Mouse (Mus musculus) hematopoietic multipotent progenitor cell, adult 10-12 weeks (in vitro differentiated cells): ENCODE measurements around the gene Fgfr2. TPM values are rescaled to one million over a fixed set of nuclear protein-coding genes. Genes with fewer than 3 reads are reported as not detected.

ENCODE experiments used
- polyA plus RNA-seq: library from polyadenylated mRNA; stranded (reverse); fragments of >175 nt; gene quantifications from 2 replicates; pipeline ENCODE4 v1.2.3, GENCODE M21; 2012; ENCODE audit warnings: low replicate concordance

Gene Fgfr2
- not detected in 2 replicates for polyA plus RNA-seq

DNA sequence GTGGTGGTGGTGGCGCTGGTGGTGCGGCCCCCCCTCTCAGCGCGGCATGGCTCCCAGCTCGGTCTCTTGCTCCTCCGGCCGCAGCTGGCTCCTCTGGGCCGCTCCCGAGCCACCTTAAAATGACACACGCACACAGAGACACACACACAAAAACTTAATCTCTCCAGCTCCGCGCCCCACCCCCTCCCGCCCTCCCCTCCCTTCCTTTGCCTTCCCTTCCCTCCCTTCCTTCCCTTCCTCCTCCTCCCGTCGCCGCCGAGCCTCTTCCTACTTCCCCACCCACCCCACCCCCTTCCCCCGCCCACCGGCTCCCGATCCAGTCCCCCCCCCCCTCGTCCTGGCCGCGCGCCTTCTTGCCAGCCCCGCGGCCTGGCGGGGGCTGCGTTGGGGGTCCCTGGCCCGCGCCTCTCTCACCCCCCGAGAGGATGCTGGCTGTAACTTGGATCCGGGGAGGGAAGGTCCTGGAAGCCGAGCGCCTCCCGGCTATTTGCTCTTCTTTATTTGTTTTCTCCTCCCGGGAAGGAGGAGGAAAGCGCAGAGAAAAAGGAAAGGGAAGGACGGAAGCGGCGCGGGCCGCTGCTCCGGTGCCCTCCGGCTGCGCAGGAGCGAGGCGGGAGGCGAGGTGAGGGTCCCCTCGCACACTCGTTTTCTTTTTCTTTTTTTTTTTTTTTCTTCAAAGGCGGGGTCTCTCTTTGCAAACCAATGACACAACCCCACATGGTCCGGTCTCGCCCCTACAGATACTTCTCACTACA lies at the start of gene Fgfr2:
Gene Fgfr2 (minus strand): TSS at position 107 of the 755 bp plus-strand sequence.

DNA sequence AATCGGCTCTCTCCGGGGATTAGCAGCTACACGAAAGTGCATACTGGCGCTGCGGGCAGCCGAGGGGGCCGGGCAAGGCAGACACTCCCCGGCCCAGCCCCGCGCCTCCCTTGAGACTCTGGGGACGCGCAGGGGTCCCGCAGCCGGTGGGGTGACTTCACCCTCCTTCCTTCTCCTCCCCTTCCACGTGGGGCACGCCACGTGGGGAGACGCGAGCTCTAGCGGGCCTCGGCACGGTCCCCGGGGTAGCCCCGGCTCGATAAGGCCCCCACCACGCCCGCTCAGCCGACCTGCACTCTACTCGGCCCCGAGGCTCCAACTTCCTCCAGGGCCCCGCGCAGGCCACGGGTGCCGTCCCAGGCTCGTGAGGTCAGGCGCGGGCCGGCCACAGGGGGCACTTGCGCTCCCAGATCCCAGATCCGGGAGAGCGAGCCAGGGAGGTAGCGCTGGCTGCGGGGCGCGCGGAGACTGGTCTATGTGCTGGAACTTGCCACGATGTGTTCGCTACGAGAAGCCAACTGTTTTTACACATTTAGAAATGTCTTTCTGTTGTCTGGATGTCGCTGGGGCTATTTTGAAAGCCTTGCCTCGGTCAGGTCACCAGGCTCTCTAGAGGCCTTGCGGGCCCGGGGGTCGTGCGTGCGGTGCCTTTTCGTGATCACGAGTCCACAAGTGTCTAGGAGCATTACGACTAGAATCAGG lies 1.0 kb upstream of the Fgfr2 start, which contains the start of gene Ctbp2:
Gene Ctbp2 (minus strand): TSS at position 356 of the 702 bp plus-strand sequence.

DNA sequence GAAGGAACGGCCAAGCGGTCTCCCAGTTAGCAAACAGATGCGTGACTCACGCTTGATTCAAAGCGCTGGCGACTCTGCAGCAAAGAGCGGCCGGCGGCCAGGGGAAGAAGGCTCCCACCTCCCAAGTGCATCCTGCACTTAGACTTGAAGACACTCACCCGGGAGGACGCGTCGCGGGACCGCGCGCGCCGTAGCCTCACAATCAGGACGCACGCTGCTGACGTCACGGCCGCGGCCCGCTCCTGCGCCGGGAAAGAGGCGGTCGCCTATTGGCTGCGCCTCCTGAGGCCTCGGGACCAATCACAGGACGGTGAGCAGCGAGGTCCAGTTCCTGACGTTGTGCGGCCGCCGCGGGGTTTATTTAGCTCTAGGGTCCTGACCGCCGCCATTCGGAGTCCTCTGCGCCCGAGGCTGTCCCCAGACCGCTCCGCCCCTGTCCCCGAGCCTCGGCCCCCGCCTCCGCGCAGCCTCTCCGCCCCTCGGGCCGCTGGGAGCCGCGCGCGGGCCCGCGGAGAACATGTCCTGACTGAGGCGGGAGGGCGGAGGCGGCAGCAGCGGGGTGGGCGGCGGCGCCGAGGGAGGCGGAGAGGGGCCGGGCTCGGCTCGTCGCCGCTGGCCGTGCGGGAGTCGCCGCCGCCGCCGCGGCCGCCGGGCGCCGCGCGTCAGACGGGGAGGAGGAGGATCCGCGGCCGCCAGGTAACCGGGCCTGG lies 192.1 kb downstream of the Fgfr2 start, which contains the start of gene Zranb1:
Gene Zranb1 (plus strand): TSS at position 293 of the 710 bp plus-strand sequence.

DNA sequence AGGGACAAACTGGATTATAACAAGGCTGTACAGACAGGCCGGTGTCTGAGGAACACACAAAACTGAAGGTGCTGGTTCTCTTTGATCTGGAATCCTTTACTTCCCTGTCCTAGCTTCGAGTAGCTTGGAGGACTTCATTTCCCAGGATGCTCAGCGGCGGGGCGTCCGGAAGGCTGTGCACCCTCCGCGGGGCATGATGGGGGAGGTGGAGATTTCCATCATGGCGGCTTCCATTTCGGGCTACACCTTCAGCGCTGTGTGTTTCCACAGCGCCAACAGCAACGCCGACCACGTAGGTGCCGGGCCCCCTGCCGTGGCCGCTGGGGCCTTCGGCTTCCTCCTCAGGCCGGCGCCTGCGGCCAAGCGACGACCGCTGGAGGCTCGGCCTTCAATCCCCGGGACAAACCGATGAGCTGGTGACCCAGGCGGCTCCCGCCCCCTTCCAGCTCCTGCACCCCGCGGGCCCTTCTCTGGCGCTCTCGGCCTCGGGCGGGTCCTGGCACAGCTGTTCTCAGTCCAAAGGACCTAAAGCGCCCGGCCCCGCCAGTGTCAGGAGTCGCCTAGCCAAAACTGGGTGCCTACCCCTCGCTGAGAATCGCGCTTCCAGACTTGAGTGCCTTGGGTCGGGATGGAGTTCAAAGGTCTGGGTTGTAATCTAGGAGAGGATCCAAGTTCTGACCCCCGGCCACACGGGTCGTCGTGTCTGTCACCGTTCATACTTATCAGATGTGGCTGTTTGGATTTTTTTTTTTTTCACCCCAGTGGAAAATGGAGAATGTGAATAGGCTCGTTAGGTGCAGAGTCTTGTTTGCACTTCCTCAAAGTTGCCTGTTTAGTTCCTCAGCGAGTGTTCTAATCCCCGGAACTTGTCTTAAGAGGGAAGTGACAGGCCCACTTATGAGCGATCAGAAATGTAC lies 263.9 kb downstream of the Fgfr2 start, which contains the start of gene Abraxas2:
Gene Abraxas2 (plus strand): TSS at position 184 of the 917 bp plus-strand sequence.

DNA sequence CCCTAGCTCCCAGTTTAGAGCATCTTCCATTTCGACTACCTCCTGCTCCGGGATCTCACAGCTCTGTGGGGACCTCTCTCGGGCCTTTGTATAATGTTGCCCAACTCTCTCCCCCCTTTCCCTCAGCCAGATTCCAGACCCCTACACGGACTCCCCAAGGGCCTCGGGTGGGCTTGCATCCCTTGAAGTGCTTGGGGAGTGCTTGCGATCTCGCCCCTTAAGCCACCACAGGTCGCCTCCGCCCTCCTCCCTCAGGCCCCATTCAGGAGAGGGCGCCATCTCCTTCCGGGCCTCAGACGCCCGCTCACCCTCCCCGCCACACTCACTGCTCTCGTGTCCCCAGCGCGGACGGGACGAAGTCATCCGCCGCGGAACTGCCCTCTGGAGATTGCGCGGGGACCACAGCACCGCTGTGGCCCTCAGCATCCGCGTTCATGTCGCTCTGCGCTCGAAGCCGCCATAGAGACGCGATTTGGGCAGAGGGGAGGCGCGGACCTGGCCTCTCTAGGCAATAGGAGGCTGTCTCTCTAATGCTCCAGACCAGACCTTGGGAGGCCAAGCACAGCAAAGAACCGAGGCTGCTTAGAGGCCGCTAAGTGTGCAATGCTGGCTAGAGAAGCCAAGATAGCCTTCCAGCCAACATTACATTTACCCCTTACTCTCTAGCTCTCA lies 270.8 kb downstream of the Fgfr2 start, which contains the start of gene Eef1akmt2:
Gene Eef1akmt2 (minus strand): TSS at position 501 of the 672 bp plus-strand sequence.

DNA sequence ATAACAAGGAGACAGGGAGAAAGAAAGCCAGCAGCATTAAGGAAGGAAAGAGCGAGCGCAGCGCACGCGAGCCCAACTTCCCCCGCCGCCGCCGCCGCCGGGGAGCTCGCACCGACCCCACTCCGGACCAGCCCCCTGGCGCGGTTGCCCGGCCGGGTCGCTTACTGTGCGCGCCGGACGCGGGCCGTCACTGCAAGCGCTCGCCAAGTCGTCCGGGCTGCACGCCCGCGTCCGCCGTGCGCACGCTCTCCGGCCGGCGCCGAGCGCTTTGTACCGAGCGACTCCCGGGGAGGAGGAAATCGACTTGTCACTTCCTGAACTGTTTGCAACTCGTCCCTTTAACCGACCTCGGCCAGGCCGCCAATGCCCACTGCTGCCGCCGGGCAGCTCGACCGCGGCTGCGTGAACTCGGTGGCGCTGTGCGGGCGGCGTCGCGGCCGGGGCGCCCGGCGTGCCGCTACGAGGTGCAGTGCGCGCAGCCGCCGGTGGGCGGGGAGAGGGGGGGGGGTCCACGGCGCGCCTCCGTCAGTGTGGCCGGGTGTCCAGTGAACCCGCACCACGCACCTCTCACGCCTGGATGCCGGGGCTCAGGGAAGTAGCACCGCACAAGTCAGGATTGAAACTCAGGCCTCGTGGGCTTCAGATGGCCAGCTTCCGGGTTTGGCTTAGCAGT lies 309.6 kb downstream of the Fgfr2 start, which contains the start of gene Fam53b:
Gene Fam53b (minus strand): TSS at position 471 of the 673 bp plus-strand sequence.

DNA sequence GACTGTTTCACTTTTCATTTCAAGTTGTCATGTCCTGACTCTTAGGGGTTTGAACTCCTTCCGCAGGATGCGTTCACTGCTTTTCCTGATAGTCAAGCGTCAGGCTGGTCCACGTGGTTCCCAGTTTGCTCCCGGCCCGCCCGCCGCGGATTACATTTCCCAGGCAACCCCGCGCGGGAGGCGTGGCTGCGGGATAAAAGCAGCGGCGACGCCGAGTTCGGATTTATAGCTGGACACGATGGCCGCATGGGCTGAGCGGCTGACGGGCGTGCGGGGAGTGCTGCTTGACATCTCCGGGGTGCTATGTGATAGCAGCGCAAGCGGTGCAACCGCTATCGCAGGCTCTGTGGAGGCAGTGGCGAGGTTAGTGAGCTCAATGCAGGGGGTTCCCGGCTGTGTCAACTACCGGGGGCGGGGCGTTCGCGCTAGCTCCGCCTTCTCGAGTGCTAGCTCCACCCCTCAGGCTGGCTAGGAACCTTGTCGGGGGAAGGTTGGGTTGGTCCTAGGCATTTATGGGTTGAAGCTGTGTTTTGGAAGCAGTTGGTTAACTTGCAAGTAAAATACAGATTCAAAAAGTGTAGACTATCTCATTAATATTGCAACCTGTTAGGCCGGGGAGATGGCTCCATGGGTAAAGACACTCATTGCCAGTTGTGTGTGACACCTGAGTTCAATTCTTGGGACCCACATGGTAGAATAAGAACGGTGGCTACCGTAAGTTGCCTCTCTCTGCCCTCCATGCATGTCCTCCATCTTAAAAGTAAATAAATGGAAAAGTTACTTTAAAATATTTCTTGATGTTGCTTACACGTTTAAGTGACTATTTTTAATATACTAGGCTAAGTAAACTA lies 512.5 kb downstream of the Fgfr2 start, which contains the start of gene Lhpp:
Gene Lhpp (plus strand): TSS at position 171 of the 851 bp plus-strand sequence.

DNA sequence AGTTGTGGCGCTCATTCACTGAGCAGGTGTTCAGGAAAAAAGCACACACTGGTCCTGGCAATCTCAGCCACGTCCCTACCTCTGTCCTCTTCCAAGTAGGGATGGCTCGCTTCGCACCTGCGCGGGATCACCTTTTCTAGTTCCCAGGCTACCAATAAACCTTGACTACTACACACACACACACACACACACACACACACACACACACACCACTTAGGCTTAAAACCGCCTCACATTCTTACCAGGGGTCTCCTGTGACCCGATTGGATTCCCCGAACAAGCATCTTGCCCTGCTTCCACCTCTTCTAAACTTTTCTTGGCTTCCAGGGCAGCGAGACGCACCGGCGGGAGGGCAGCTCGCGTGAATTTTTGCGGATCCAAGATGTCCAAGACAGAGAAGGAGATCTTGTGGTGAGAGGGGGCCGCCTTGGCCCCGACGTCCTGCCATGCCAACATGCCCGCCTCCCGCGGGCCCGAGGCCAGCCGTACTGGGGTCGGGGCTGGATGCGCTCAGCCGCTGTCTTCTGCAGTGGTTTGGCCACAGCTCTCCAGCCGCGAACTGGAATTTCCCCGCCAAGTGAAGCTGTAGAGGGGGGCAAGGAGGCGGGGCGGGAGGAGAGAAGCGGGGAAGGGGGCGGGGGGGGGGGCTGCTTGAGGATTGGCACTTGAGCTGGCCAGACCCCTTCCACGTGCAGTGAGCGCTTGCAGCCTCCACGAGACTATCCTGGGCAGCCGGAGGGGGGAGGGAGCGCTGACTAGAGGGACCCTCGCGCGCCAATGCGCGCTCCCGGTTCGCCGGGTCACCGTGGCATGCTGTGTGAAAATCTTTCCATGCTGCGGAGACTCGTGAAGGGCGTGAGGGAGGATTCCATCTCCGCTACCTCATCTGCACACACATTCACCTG lies 523.8 kb downstream of the Fgfr2 start, which contains the start of gene Nkx1-2:
Gene Nkx1-2 (minus strand): TSS at position 567 of the 905 bp plus-strand sequence.

DNA sequence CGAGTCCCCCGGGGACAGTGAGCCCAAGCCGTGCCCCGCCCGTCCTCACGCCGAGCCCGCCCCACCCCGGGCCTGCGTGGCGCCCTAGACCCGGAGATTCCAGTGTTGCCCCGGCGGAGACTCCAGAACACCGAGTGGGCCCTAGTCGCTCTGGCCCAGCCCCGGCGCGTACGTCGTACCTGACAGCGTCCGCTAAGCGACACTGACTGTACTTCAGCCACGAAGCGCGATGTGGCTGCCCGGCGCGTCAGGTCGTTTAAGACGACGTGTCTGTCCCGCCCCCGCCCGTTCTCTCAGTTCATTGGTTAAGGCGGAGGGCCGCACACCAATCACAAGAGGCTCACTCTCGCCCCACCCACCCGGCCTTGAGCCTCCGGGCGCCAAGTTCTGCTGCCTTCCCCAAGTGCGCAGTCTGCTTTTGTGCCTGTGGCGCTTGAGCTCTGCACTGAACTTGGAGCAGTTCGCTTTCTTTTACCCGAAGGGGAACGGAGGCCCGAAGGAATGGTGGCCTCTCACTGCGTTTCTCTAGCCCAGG lies 547.0 kb downstream of the Fgfr2 start, which contains the start of gene Oat:
Gene Oat (minus strand): TSS at position 283 of the 535 bp plus-strand sequence.

DNA sequence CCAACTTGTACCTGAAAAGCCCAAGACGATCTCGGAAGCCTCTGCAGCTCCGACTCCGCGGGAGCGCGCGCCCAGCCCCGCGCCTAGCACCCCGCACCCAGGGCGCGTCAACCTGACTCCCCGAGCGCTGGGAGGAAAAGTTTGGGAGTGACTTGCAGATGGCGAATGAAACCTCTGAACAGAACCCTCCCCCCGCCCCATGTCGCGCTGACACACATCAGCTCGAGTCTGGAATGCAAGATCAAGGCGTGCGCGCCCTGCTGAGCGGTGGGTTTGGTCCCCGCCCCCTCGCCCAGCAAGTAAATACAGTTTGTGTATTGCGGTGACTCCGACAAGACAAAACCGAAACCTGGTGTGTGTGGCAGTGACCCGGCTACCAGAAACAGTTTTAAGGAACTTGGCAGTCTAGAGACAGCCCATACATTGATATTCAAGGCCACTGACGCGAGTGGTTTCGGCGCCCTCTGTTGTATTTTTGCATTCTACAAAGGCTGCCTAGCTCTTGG lies 806.1 kb downstream of the Fgfr2 start, which contains the start of gene Chst15:
Gene Chst15 (minus strand): TSS at position 193 of the 506 bp plus-strand sequence.

DNA sequence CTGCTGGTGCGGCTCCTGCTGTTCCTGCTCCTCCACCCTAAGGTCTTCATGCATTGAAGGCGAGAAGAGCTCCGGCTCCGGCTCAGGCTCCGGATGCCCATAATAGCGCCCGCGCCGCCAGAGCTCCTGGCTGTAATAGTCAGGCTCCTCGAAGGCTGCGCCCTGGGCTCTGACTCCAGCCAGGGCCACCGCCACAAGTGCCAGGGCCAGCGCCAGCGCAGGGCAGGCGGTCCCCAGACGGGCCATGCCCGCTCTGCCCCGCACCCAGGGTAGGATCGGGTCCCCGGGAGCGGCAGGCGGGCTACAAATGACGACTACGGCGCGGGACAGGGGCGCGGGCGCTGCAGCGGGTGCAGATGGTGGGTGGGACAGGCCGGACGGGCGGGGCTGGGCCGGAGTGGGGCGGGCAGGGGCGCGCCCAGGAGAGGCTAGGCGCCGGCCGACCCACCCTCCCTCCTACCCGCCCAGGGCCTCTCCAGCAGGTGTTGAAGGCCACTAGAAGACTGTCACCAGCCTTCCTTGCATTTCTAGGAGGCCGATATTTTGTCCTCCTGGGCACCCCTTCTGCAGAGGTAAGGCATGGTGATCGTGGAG lies 968.7 kb downstream of the Fgfr2 start, which contains the start of gene Cpxm2:
Gene Cpxm2 (minus strand): TSS at position 372 of the 594 bp plus-strand sequence.

DNA sequence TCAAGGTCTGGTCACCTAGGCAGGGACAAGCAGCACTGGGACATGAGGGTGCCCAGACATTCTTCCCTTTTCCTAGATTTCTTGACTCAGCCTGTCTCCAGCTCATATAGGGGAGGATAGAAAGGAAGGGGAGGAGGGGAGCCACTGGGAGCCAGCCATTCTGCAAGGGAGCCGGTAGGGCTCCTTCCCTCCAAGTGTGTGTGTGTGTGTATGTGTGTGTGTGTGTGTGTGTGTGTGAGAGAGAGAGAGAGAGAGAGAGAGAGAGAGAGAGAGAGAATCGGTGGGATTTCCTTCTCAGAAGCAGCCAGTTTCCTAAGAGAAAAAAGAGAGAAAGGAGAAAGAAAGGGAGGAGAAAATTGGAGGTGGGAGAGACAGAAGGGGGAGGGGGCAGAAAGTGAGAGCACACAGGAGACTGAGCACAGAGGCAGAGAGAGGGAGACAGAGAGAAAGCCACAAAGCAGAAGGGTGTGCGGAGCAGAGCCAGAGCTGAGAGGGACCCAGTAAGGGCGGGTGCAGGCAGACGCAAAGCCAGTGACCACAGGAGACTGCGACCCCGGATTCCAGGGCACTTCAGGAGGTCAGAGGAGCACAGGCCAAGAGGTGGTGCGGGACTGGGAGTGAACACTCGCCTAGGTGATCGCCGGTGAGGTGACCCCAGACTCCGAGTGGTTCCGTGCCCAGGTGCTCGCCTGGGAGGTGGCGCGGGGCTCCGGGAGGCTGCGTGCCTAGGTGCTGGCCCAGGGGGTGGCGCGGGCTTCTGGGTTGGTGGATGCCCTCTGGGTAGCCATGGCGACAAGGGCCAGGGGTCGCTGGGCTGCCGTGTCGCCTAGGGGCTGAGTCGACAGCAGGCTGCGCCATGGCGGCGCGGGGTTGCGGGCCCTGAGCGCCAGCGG lies 1156.9 kb downstream of the Fgfr2 start, which contains the start of gene Gpr26:
Gene Gpr26 (plus strand): TSS at position 438 of the 893 bp plus-strand sequence.

DNA sequence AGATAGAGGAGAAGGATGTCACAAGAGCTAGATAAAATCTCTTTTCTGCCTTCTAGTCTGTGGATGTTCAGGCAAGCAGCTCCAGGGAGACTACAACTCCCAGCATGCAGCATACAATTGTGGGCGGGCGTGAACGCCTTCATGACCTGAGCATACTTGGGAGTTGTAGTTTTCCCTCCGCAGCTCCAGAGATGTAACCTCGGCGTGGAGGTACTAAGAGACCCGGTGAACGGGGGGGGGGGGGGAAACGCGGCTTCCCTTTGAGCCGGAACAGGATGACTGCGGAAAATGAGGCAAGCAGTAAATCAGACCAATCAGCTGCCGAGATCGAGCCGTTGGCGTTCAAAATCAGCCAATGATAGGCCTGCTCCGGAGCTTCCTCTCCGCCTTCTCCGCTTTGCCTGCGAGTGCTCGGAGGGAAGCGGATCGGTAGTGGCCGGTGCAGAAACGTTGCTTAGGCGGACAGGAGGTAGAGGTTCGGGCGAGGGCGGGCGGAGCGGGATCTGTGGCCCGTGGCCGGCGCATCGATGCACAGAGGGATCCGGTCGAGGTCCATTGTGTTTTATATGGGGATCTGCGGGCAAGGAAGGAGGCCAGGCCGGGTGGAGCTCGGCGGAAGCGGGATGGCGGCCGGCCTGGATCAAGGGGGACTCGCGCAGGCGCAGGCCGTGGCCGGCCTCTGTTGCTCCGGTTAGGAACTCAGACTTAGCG lies 1563.0 kb downstream of the Fgfr2 start, which contains the start of gene Bub3:
Gene Bub3 (plus strand): TSS at position 237 of the 711 bp plus-strand sequence.

DNA sequence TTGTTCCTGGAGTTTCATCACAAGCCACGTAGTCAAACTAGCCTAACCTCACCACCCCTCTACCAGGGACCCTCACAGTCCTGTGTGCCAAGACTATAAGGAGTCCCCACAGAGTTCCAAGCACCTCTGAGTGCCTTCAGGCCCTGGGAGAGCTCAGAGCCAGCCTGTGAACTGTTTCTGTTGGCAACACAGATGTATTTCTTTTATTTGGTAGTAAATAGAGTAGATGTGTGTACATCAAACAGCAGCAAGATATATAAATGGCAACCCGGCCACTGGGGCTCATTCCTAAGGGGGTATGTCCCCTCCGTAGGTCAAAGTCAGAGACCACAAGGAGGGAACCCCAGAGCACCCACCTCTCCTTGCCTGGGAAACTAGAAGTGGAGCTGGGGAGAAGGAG lies 1574.7 kb downstream of the Fgfr2 start, which contains the start of gene Hmx2:
Gene Hmx2 (plus strand): TSS at position 301 of the 400 bp plus-strand sequence.

